Mouse (Mus musculus): ENCODE measurements at regions not wholly inside any gene's neighbourhood (a gene's known extent, or its start where the extent isn't known, plus 50 kb on each side); places are given as distances from the start of the nearest gene placed in this dataset.

- no peak for DNase-seq (ENCODE audit: low read depth, low spot score)
Measured at GRCm38 (mm10) chr10:17200524-17201426, 522.2 kb upstream of the Cited2 start.

GRCm38 (mm10) chr10:17201427-17201745 is 521.6 kb upstream of the Cited2 start:
- no peak for DNase-seq (ENCODE audit: low read depth, low spot score)

- DNase-seq (ENCODE audit: low read depth, low spot score) = no peak
Measured at GRCm38 (mm10) chr10:17202556-17203415, 520.2 kb upstream of the Cited2 start.

GRCm38 (mm10) chr10:17203416-17204110 is 519.5 kb upstream of the Cited2 start:
- DNase-seq (ENCODE audit: low read depth, low spot score) = no peak

GRCm38 (mm10) chr10:17204153-17204552 is 518.9 kb upstream of the Cited2 start:
- DNase-seq (ENCODE audit: low read depth, low spot score) = no peak

GRCm38 (mm10) chr10:17212551-17213309 is 510.3 kb upstream of the Cited2 start:
- no peak for DNase-seq (ENCODE audit: low read depth, low spot score)

- DNase-seq (ENCODE audit: low read depth, low spot score) = no peak
Measured at GRCm38 (mm10) chr10:17213310-17214064, 509.5 kb upstream of the Cited2 start.

- DNase-seq (ENCODE audit: low read depth, low spot score) = no peak
Measured at GRCm38 (mm10) chr10:17214065-17214440, 509.0 kb upstream of the Cited2 start.

- no peak for DNase-seq (ENCODE audit: low read depth, low spot score)
Measured at GRCm38 (mm10) chr10:17215029-17215428, 508.0 kb upstream of the Cited2 start.

GRCm38 (mm10) chr10:17221495-17221894 is 501.5 kb upstream of the Cited2 start:
- DNase-seq (ENCODE audit: low read depth, low spot score) = no peak

GRCm38 (mm10) chr10:17225727-17226126 is 497.3 kb upstream of the Cited2 start:
- no peak for DNase-seq (ENCODE audit: low read depth, low spot score)

GRCm38 (mm10) chr10:17230040-17230818 is 492.8 kb upstream of the Cited2 start:
- DNase-seq (ENCODE audit: low read depth, low spot score) = no peak

GRCm38 (mm10) chr10:17235955-17236650 is 486.9 kb upstream of the Cited2 start:
- DNase-seq (ENCODE audit: low read depth, low spot score) = no peak

- DNase-seq (ENCODE audit: low read depth, low spot score) = no peak
Measured at GRCm38 (mm10) chr10:17236761-17237160, 486.3 kb upstream of the Cited2 start.

GRCm38 (mm10) chr10:17237463-17237862 is 485.6 kb upstream of the Cited2 start:
- DNase-seq (ENCODE audit: low read depth, low spot score) = no peak

- DNase-seq (ENCODE audit: low read depth, low spot score) = no peak
Measured at GRCm38 (mm10) chr10:17237918-17238850, 484.8 kb upstream of the Cited2 start.

- DNase-seq (ENCODE audit: low read depth, low spot score) = no peak
Measured at GRCm38 (mm10) chr10:17248270-17248669, 474.7 kb upstream of the Cited2 start.

GRCm38 (mm10) chr10:17253040-17253439 is 470.0 kb upstream of the Cited2 start:
- DNase-seq (ENCODE audit: low read depth, low spot score) = no peak

All from CD4-positive helper T cell, adult 2 months (primary cell).